Mouse (Mus musculus) lung, adult 2 months (tissue): ENCODE results near the gene St6galnac5.

Experiments
- CTCF ChIP-seq: fragments of 200-500 bp; IDR thresholded peaks from 2 replicates; pipeline ENCODE4 v1.5.1; 2011; ENCODE audit warnings: mild to moderate bottlenecking, low read length, control low read depth; ENCODE audit not compliant: insufficient read depth
- POLR2A ChIP-seq: fragments of 200-500 bp; IDR thresholded peaks from 2 replicates; pipeline ENCODE4 v1.6.1; 2011; ENCODE audit warnings: low read depth, mild to moderate bottlenecking, control low read depth, low read length, borderline replicate concordance; ENCODE audit errors: extremely low read depth

DNA sequence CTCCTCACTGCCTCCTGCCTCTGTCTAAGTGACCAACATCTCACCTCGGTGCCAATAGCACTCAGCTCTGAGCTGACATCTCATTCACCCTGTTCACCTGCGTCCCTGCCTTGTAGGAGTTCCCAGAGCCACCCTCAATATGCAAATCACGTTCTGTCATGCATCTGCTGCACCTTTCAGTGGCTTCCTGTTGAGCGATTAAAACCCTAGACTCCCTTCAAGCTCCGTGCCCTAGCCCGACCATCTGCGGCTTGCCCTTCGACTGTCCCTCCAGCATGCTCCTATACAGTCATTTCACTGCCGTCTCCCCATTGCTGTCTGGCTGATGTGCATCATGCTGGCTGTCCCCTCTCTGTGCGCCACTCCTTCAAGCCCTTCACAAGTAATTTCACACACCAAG, 126.0 kb downstream of the St6galnac5 start:
- TF ChIP-seq CTCF (no peak), POLR2A (no peak)
